8 mouse cellular contexts compared by ENCODE assay signal in the genomic region with DNA sequence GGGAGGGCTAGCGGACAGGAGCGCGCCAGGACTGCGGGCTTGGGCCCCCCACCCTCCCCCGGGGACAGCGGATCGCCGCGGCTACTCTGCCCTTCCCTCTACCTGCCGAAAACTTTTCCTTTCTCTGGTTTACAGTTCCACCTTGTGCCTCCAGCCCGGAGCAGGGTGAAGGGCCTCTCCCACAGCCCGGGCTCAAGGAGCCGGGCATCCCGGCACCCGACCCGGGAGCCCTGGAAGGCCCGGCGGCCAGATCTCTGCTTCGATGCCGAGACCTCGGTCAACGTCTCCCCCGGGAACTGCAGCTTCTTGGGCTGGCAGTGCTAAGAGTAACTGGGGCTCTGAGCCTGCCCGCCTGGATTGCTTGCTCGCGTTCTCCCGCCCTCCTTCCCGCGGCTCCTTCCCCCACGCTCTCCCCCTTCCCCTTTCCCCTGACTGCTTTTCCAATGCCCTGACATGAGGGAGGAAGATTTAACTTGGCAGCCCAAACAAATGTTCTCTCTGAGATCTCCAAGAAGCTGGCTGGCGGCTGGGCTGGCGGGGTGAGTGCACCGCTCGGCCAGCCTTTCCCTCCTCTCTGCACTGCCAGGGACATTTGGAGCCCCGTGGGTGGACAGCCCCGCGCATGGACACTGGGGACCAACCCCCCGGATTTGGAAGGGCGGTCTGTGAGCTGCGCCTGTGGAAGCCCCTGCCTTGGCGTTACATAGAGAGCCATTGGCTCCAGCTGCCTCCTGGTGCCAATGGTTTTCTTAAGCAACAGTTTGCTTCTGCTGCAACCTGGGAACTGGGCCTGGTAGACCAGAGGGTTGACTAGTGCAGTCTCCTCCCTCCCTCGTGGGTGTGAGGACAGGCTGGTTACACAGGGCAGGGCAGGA. TPM values are rescaled to one million over a fixed set of nuclear protein-coding genes. Genes with fewer than 3 reads are reported as not detected.
A peak's percentile ranks its signal among the peaks of the same experiment; 100 is the strongest.
DNase-seq lines count a peak whose midpoint lies in the region; ATAC-seq and TF ChIP-seq lines count a peak whose summit lies in the region.

No protein-coding gene starts in this region.

- H3K4me2 ChIP-seq in limb, embryonic 11.5 days (ENCODE audit: low read depth, severe bottlenecking): peak overlapping the region; percentile 93

- ATAC-seq in limb, embryonic 11.5 days (ENCODE audit: insufficient number of reproducible peaks, low FRiP score, low TSS enrichment, low read depth): no peak

- peaks cover 5% of the 10 kb centered on the region for H3K79me2 ChIP-seq in heart, adult 2 months (replicated peaks; ENCODE audit: control insufficient read depth, insufficient read depth, low read length)

- TF ChIP-seq EP300 in heart, adult 2 months (IDR thresholded peaks at IDR 0.05; ENCODE audit: insufficient read depth, low read depth, low read length): 0 out of 2 replicates have a peak, but pooled peaks have one; percentile 53

- H3K4me1 ChIP-seq in heart, adult 2 months (ENCODE audit: control insufficient read depth, insufficient read depth, low read length): peaks cover 22% of the 10 kb centered on the region
- H3K4me1 ChIP-seq in kidney, adult 2 months (ENCODE audit: control insufficient read depth, insufficient read depth, low read length): peaks cover 41% of the 10 kb centered on the region
- H3K4me1 ChIP-seq in limb, embryonic 11.5 days (ENCODE audit: control insufficient read depth, insufficient read depth, low read length): peaks cover 61% of the 10 kb centered on the region
- peaks cover 83% of the 10 kb centered on the region for H3K4me1 ChIP-seq in midbrain, embryonic 10.5 days

- peak overlapping the region; percentile 88 for H3K4me3 ChIP-seq in heart, adult 2 months
- peak overlapping the region; percentile 97 for H3K4me3 ChIP-seq in kidney, adult 2 months (ENCODE audit: insufficient read depth, low read depth, low read length)
- peak overlapping the region; percentile 99 for H3K4me3 ChIP-seq in limb, embryonic 11.5 days (ENCODE audit: low read depth, low read length)
- peak overlapping the region; percentile 99 for H3K4me3 ChIP-seq in midbrain, embryonic 10.5 days

- intact Hi-C loops in heart, adult 2 months (cut with DNase I): loop anchor here (2.0 kb wide), 2 partner anchors 28 to 82 kb away; no protein-coding TSS in a partner anchor

- peak overlapping the region; percentile 89 for H3K9ac ChIP-seq in heart, adult 2 months (ENCODE audit: low read depth, low read length)
- peak overlapping the region; percentile 98 for H3K9ac ChIP-seq in limb, embryonic 11.5 days (ENCODE audit: low read length)

- H3K27me3 ChIP-seq in heart, adult 2 months (ENCODE audit: control insufficient read depth, insufficient read depth, low read length): no peaks in the 10 kb centered on the region
- no peaks in the 10 kb centered on the region for H3K27me3 ChIP-seq in kidney, adult 2 months (replicated peaks; ENCODE audit: control insufficient read depth, insufficient read depth, low read length)
- H3K27me3 ChIP-seq in limb, embryonic 11.5 days (ENCODE audit: control insufficient read depth, insufficient read depth, low read length): no peaks in the 10 kb centered on the region
- no peaks in the 10 kb centered on the region for H3K27me3 ChIP-seq in midbrain, embryonic 10.5 days (ENCODE audit: low read depth, poor library complexity, severe bottlenecking)

- DNase-seq in layer of hippocampus, adult 11-12 months (ENCODE audit: low spot score): peak; percentile 67
- DNase-seq in layer of hippocampus, adult 9-10 months (ENCODE audit: low spot score): no peak
- DNase-seq in embryo, embryonic 10 days (ENCODE audit: low spot score): peak; percentile 66
- peak; percentile 81 to 86 for DNase-seq in heart, adult 2 months
- peak; percentile 94 for DNase-seq in kidney, adult 2 months
- DNase-seq in limb, embryonic 11.5 days (ENCODE audit: low spot score): peak; percentile 68
- DNase-seq in midbrain, embryonic 10.5 days (ENCODE audit: low spot score): peak; percentile 74
- peak; percentile 59 to 65 for DNase-seq in right cerebral cortex, postnatal 36 days (ENCODE audit: low spot score in 2 of 2)

- no peak for TF ChIP-seq CTCF in heart, adult 2 months (IDR thresholded peaks at IDR 0.05)
- TF ChIP-seq CTCF in kidney, adult 2 months (conservative IDR thresholded peaks at IDR 0.05; ENCODE audit: insufficient read depth, insufficient read length, low read depth, low read length): no peak

- H3K9me3 ChIP-seq in limb, embryonic 11.5 days (ENCODE audit: control insufficient read depth, low read length): no peaks in the 10 kb centered on the region
- H3K9me3 ChIP-seq in midbrain, embryonic 10.5 days (replicated peaks): no peaks in the 10 kb centered on the region

- WGBS in heart, adult 2 months: under 1% methylated on average over 41 of the region's 42 CpGs
- under 1% methylated on average over 41 of the region's 42 CpGs for WGBS in kidney, adult 2 months
- under 1% methylated on average over 39 of the region's 42 CpGs for WGBS in limb, embryonic 11.5 days
- under 1% methylated on average over 42 of the region's 42 CpGs for WGBS in midbrain, embryonic 10.5 days

- peak overlapping the region; percentile 97 for H3K27ac ChIP-seq in heart, adult 2 months
- H3K27ac ChIP-seq in kidney, adult 2 months (ENCODE audit: insufficient read depth, low read depth, low read length): peak overlapping the region; percentile 97
- H3K27ac ChIP-seq in limb, embryonic 11.5 days (replicated peaks; ENCODE audit: low read depth, low read length): peak overlapping the region; percentile 100
- peak overlapping the region; percentile 99 for H3K27ac ChIP-seq in midbrain, embryonic 10.5 days (replicated peaks)

- TF ChIP-seq POLR2A in heart, adult 2 months (IDR thresholded peaks at IDR 0.05; ENCODE audit: insufficient read depth, low read depth, low read length): peak; percentile 42; the same call in 1 of the 2 replicates
- peak; percentile 42 for TF ChIP-seq POLR2A in kidney, adult 2 months (IDR thresholded peaks at IDR 0.05; ENCODE audit: low read depth, low read length)

- peaks cover 3% of the 10 kb centered on the region; the same call in 1 of the 2 replicates for H3K36me3 ChIP-seq in heart, adult 2 months (ENCODE audit: control insufficient read depth, insufficient read depth, low read length)
- H3K36me3 ChIP-seq in kidney, adult 2 months (ENCODE audit: control insufficient read depth, insufficient read depth, low read length): no peaks in the 10 kb centered on the region
- no peaks in the 10 kb centered on the region for H3K36me3 ChIP-seq in limb, embryonic 11.5 days (ENCODE audit: control insufficient read depth, insufficient read depth, low read length)
- no peaks in the 10 kb centered on the region for H3K36me3 ChIP-seq in midbrain, embryonic 10.5 days

RNA-seq across cellular contexts. Expression of a gene that starts 2.1 kb away (rescaled TPM):
- total RNA-seq in heart, adult 2 months (2021): 10 to 100 TPM; 40.7 to 42.0 TPM
- polyA plus RNA-seq in heart, adult 2 months (2012; rRNA removed): 21.8 and 27.1 TPM in 2 replicates
- polyA plus RNA-seq in kidney, adult 2 months (2012; rRNA removed): 37.8 and 42.6 TPM in 2 replicates
- 59.0 and 66.7 TPM in 2 replicates for polyA plus RNA-seq in limb, embryonic 11.5 days (2014; fragmentation: Nextera tagmentation; extraction: Ambion mirVana)
- polyA plus RNA-seq in midbrain, embryonic 10.5 days (2016; fragmentation: Nextera tagmentation; extraction: Ambion mirVana): 42.2 and 55.8 TPM in 2 replicates
